Mouse (Mus musculus) testis, postnatal 10 days (tissue): ENCODE results near the gene Ski.

Source experiments
- DNase-seq: peaks from one replicate; pipeline ENCODE4 v3.0.0; 2021; ENCODE audit warnings: low spot score

The Ski gene

GRCm38 (mm10) chr4:155150276-155151113 is 71.9 kb downstream of the Ski start:
- peak; percentile 90 for DNase-seq

DNA sequence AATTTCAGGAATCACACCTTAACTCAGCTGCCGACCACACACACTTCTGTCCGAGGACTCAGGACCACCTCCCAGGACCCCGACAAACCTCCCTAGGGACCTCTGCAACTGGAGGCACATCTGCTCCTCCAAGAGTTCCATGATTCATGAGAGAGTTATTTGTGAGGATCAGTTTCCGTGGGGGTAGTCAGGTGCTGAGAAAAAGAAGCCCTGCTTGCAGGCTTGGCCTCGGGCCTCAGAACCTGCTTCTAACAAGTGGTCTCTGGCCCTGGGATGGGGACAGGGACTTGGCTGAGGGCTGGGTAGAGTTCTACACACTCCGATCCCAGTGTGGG is 72.5 kb downstream of the Ski start:
- no peak for DNase-seq

GRCm38 (mm10) chr4:155148910-155149698 is 73.3 kb downstream of the Ski start:
- DNase-seq = no peak

GRCm38 (mm10) chr4:155148453-155148852 is 73.9 kb downstream of the Ski start:
- no peak for DNase-seq

- no peak for DNase-seq
Measured at GRCm38 (mm10) chr4:155146107-155146823, 76.1 kb downstream of the Ski start.

DNA sequence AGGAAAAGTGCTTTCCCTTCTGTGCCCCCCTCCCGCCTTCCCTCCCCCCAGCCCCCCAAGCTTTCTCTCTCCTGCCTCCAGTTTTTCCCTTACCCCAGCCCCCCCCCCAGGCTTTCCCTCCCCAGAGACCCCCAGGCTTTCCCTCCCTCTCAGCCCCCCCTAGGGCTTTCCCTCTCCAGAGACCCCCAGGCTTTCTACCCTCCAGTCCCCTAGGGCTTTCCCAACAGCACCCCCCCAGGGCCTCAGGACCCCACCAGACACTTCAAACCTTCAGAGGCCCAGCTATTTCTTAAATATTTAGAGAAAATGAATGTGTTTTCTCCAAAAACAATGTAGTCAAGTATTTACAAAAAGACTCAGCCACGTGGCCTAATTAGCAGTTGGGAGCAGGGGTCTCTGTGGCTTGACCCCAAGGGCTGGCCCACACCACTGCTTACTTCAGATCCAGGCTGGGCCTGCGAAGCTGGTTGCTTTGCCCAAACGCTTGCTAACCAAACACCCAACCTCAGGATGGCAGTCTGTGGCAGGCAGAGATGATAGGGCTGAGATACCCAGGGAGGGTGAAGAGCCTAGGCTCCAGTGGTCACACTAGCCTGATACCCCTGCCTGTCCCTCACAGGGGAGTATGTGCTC is 77.7 kb downstream of the Ski start:
- DNase-seq = no peak

- peak; percentile 73 for DNase-seq
Measured at GRCm38 (mm10) chr4:155143871-155144502, 78.4 kb downstream of the Ski start.

DNA sequence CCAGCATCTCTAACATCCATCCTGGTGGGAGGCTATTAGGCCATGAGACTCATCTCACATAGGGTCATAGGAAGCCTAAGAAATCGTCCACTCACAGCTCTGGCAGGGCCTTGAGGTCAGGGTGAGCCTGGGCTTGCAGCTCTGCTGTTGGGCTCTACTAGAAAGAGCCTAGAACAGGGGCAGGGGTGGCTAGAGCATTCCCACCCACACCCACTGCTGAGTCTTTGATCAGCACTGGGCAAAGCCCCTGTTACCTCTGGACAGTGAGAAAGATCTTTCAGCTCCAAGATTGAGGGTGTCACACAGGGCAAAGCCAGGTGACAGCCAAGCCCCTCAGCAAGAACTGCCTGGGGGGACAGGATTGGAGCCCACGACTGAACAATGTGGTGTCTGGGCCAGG is 79.0 kb downstream of the Ski start:
- no peak for DNase-seq

DNA sequence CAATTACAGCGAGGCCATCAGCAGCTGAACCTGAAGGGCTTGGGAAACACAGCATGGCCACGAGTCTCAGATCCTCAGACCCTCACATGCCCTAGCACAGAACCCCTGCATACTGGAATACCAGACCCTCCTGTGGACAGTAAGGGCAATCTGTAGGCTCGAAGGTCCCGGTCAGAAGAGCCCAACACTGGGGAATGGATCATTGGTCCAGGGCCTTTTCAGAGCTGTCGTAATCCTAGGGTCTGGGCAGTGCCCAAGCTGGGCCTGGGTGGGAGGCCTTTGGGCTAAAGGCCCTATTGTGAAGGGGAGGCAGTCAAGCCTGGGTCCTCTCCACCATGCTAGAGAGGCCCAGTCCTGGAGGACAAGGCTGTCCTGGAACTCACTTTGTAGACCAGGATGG is 79.6 kb downstream of the Ski start:
- no peak for DNase-seq

DNA sequence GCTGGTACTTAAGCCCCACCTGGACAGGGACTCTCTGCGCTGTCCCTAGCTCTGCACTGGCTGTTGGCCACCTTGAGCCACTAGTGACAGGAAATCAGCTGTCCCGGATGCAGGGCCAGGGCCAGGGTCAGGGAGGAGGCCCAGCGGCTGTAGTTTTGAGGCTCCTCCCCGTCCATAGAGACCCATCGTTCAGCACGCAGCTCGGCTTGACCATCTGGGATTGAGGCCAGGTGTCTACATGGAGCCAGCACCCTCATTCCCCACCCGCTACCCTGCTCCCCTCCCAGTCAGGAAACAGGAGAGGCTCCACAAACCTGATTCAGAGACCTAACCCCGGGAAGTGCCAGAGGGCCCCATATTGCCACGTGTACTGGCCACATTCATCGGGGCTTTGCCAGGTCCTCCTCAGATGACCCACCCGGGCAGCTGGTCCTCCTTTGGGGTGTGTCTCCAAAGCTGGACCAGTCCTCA is 81.6 kb downstream of the Ski start:
- peak; percentile 66 for DNase-seq

DNA sequence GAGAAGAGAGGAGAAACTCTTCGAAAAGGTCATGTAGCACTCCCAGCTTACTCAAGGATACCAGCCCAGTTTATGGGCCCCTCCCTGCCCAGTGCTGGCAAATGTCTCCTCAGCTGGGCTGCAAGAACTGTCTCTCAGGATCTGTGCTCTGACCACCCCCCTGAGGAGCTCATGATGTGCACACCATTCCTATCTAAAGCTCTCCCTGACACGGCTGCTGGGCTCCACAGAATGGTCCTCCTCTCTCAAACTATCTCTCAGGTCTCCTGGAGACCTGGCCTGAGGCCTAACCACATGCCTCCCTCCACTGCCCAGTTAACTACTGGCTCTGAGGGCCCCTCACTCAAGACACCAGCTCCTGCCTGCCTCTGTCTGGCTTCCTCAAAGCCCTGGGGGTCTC is 82.2 kb downstream of the Ski start:
- no peak for DNase-seq

DNA sequence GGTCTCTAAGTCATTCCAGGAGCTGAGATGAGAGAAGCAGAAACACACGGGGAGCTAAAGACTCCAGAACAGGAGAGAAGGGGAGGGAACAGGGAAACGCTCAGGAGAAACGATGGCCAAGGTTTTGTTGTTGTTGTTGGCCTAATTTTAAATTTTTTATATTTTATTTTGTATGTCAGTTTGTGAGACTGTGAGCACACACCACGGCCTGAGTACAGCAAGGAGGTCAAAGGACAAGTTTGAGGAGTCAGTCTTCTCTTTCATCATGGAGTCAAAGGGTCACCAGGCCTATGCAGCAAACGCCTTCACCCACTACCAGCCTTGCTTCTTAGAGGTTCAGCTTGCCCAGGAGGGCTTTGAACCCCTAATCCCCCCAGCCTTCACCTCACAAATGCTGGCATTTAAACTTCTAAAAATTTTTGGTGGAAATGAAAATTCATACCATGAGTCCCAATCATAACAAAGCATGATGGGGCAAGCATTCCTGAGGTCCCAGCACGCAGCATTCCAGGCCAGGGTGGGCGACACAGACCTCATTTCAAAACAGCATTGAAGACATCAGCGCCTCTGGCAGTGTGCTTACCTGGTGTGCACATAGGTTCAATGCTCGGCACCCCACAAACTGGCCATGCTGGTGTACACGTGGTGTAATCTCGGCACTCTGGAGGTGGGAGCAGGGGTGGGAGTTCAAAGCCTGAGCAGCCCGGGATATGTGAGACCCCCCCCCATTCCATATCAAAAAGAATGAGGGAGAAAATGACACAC is 82.9 kb downstream of the Ski start:
- DNase-seq = no peak

GRCm38 (mm10) chr4:155138451-155138850 is 83.9 kb downstream of the Ski start:
- no peak for DNase-seq

DNA sequence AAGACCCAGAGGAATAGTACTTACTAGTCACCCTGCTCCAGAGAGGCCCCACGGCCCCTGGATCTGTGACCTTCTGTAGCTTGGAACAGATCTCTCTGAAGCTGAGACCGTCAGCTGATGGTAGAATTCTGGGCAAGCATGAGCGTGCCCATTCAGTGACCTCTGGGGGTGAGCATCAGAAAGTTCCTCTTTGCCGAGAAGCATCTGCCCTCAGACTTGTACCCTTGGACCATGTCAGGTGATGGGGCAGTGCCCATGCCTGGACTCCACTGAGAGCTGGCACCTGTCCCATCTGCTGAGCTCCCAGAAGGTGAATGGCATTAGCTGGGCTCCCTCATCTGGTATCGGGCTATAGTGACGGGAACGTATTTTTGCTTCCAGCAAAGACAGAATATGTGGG is 84.5 kb downstream of the Ski start:
- DNase-seq = no peak

DNA sequence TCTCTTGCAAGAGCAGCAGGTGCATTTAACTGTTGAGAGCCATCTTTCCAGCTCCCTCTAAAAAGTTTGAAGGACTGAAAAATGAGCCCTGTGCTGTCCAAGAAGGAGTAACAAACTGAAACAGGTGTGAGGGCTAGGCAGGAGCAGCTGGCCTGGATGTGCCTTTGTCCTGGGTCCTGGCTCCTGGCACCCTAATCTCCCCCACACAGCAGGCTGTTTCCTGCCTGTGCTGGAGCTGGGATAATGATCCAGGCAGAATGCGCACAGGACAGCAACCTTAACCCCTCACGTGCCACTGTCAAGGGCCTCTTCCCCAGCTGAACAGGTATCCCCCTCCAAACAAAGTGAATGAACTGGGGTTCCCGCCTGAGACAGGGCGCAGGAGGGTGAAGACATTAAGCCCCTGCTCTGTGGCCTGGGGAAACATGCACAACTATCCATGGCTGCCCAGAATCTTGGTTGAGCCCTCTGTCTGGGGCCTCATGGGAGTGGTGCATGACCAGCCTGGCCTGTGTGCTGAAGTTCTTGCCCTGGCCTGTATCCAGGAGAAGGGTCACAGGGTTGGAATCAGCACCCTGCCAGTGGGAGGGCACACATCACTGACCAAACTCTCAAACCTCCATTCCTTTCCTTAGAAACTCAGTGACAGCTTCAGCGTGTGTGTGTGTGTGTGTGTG is 86.3 kb downstream of the Ski start:
- DNase-seq = no peak

- no peak for DNase-seq
Measured at GRCm38 (mm10) chr4:155134686-155135172, 87.7 kb downstream of the Ski start.

GRCm38 (mm10) chr4:155133658-155134417 is 88.6 kb downstream of the Ski start:
- DNase-seq = peak; percentile 62

DNA sequence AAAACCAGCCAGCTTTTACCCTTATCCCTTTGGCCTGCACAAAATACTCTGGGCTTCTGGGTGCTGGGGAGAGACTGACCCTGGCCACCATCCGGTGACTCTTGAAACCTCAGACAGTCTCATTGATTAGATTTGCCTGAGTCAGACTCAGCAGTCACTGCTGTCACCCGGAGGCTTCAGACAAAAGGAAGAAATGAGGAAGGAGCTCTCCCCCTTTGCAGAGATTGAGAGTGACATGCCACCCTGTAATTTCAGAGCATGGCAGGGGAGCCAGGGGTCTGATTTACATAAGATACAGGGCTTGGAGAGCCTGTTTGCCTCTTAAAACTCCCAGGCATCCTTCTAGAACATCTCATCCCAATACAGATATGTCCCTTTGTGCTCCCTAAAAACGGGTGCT is 89.2 kb downstream of the Ski start:
- no peak for DNase-seq

GRCm38 (mm10) chr4:155130616-155131015 is 91.8 kb downstream of the Ski start:
- DNase-seq = no peak
